Mouse (Mus musculus) hindbrain, embryonic 13.5 days (tissue): Measurements from ENCODE around the gene Erv3. TPM values are rescaled to one million over a fixed set of nuclear protein-coding genes. Genes with fewer than 3 reads are reported as not detected.

Experiments used
- ATAC-seq: fragments of 200-750 bp; cut with Nextera tagmentation; 2 replicates; pipeline ENCODE4 v1.8.0; 2017; ENCODE audit warnings: moderate TSS enrichment; ENCODE audit not compliant: low FRiP score
- H3K27ac ChIP-seq: fragments of 300-500 bp; sonication (generic); 2 replicates; pipeline ENCODE4 v1.5.1; 2015; ENCODE audit warnings: inconsistent platforms, mild to moderate bottlenecking, moderate library complexity
- H3K27me3 ChIP-seq: fragments of 300-500 bp; sonication (generic); 2 replicates; pipeline ENCODE4 v1.6.1; 2015; ENCODE audit warnings: mild to moderate bottlenecking, inconsistent platforms
- H3K36me3 ChIP-seq: fragments of 300-500 bp; sonication (generic); 2 replicates; pipeline ENCODE4 v1.6.1; 2015; ENCODE audit warnings: mild to moderate bottlenecking, inconsistent platforms
- H3K4me1 ChIP-seq: fragments of 300-500 bp; sonication (generic); replicated peaks from 2 replicates; pipeline ENCODE4 v1.6.1; 2015; ENCODE audit warnings: inconsistent platforms
- H3K4me2 ChIP-seq: fragments of 300-500 bp; sonication (generic); 2 replicates; pipeline ENCODE4 v1.6.1; 2015; ENCODE audit warnings: inconsistent platforms, mild to moderate bottlenecking, moderate library complexity
- H3K4me3 ChIP-seq: fragments of 300-500 bp; sonication (generic); 2 replicates; pipeline ENCODE4 v1.5.1; 2015; ENCODE audit warnings: mild to moderate bottlenecking, inconsistent platforms
- H3K9ac ChIP-seq: fragments of 300-500 bp; sonication (generic); 2 replicates; pipeline ENCODE4 v1.6.1; 2015; ENCODE audit warnings: mild to moderate bottlenecking, inconsistent platforms
- H3K9me3 ChIP-seq: fragments of 300-500 bp; sonication (generic); 2 replicates; pipeline ENCODE4 v1.6.1; 2016; ENCODE audit warnings: inconsistent platforms
- WGBS: fragments of 180-500 bp; shearing (Covaris S2); methylation state at CpG from one replicate; pipeline ENCODE4 v1.1.7; 2015; 5-methylcytosine and 5-hydroxymethylcytosine counted together
- polyA plus RNA-seq: library from polyadenylated mRNA; unstranded; fragments of >200 nt; fragmentation: Nextera tagmentation; extraction: Ambion mirVana; gene quantifications from 2 replicates; pipeline ENCODE4 v1.2.1, GENCODE M21; 2015

Gene Erv3
- polyA plus RNA-seq, 1 experiment from 2014 or later: not detected

DNA sequence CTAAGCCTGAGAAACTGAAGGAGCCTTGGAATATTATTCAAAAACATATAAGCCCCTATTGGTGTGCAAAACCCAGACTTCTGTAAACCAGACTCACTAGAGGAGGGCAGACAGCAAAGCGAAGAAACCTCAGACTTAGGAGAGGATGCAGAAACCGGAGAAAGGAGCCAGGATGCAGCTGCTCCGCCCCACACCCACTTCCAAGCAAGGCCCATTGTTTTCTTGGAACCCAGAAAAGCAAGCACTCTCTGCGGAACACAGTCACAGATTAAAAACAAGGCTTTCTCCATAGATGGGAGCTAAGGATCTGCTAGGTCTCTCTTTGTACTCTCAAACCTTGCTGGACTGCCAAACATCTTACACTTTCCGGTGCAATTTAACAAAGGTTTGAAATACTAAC, 33.0 kb upstream of the Erv3 start:
- WGBS: 32% methylated on average over 5 of the region's 5 CpGs
- no peaks in the 10 kb centered on the region for H3K36me3 ChIP-seq
- no peak for ATAC-seq
- H3K27me3 ChIP-seq: no peaks in the 10 kb centered on the region
- no peak overlapping the region for H3K9ac ChIP-seq
- no peaks in the 10 kb centered on the region for H3K9me3 ChIP-seq
- peaks cover 8% of the 10 kb centered on the region; the same call in 1 of the 2 replicates for H3K4me1 ChIP-seq
- no peak overlapping the region for H3K4me2 ChIP-seq
- H3K27ac ChIP-seq: no peak overlapping the region
- H3K4me3 ChIP-seq: no peak overlapping the region

DNA sequence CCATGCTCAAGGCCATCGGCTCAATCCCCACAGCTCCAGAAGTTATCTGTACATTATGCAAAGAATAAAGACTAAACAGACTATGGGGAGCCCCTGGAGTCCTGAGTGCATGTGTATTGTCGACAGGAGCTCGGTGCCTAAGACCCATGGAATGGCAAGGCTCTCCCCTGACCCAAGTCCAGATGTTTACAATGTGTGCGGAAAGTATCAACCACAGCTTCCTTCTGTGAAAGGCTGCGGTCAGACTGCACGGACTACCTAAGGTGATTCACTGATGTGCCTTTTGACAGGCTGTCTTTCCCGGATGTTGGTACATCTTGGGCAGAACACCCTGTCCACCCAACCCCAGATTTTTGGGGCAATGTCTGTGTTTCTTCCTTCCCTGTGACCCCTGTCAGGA, 28.7 kb upstream of the Erv3 start:
- no peak for ATAC-seq
- no peaks in the 10 kb centered on the region for H3K27me3 ChIP-seq
- peaks cover 9% of the 10 kb centered on the region for H3K4me1 ChIP-seq
- H3K9me3 ChIP-seq: no peaks in the 10 kb centered on the region
- H3K9ac ChIP-seq: no peak overlapping the region
- H3K36me3 ChIP-seq: no peaks in the 10 kb centered on the region
- no peak overlapping the region for H3K4me2 ChIP-seq
- WGBS: 84% methylated on average over 7 of the region's 7 CpGs
- no peak overlapping the region for H3K27ac ChIP-seq
- H3K4me3 ChIP-seq: no peak overlapping the region

DNA sequence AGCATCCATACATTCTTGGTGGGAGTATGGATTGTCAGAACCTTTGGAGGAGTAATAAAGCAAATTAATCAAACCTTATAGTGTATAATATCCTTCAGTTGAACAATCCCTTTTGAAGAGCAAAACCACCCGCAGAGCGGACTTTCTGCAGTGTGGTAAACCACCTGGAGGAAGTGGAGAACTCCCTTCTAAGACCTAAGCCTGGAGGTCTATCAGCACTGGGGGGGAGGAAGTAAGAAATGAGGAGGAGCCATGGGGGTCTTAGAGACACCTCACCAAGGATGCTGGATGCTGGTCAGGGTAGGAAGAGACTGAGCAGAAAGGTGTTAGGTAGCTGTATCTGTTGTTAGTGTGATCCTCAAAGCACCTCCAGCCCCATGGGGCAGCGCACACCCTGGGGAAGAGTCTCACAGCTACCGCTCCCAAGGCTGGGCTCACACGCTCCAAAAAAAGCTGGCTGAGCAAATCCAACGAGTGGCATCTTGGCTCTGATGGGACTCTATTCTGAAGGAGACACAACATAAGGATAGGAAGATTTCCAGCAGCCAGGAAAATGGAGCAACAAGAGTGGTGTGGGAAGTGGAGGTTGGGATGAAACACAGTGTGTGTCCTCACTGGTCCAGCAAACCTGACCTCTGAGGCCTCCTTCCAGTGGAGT, 27.1 kb upstream of the Erv3 start:
- Histone ChIP-seq H3K36me3 (no peaks in the 10 kb centered on the region), H3K4me3 (no peak overlapping the region), H3K4me2 (no peak overlapping the region), H3K27me3 (no peaks in the 10 kb centered on the region), H3K4me1 (peaks cover 5% of the 10 kb centered on the region), H3K27ac (no peak overlapping the region), H3K9me3 (no peaks in the 10 kb centered on the region), H3K9ac (no peak overlapping the region)
- WGBS: 92% methylated on average over 6 of the region's 6 CpGs
- no peak for ATAC-seq

DNA sequence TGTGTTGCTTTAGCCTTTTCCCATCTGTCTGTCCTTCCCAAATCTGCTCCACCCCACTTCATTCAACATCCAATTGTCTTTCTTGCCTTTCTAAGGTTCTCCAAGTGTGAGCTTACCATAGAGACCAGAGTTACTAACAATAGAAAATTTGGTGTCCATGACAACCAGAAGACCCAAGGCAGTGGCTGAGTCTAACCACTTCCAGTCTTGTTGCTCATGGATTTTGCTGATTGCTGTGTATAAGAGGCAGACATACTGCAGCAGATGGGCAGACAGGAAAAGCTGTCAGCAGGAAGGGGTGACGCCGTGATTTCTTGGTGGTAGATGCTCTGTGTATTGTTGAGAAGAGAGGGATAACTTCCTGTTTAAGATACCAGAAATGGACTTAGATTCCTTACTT, 23.6 kb upstream of the Erv3 start:
- Histone ChIP-seq H3K4me2 (no peak overlapping the region), H3K27me3 (no peaks in the 10 kb centered on the region), H3K9ac (no peak overlapping the region), H3K9me3 (no peaks in the 10 kb centered on the region), H3K4me1 (peaks cover 5% of the 10 kb centered on the region), H3K4me3 (no peak overlapping the region), H3K36me3 (no peaks in the 10 kb centered on the region), H3K27ac (no peak overlapping the region)
- ATAC-seq: no peak
- 42% methylated on average over 2 of the region's 2 CpGs for WGBS

DNA sequence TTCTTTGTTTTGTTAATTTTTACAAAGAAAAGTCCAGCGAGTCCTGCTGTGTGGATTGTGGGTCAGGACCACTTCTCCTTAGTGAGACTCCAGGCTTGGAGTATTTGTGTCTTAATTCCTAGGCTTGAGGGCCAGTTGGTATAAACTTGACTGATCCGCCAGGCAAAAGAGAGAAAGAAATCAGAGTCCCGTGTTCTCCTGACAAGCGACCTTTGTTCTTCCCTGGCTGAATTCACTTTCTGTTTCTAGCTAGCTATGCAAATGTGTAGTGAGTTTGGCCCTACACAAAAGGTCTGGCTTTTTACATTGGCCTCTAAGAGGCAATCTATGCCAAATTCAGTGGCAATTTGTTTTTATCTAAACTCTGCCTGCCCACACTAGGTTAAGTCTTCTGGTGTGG, 22.2 kb upstream of the Erv3 start:
- no peak for ATAC-seq
- peaks cover 5% of the 10 kb centered on the region for H3K4me1 ChIP-seq
- H3K4me2 ChIP-seq: no peak overlapping the region
- no peak overlapping the region for H3K4me3 ChIP-seq
- H3K27ac ChIP-seq: no peak overlapping the region
- no peaks in the 10 kb centered on the region for H3K36me3 ChIP-seq
- 58% methylated on average over 4 of the region's 4 CpGs for WGBS
- no peak overlapping the region for H3K9ac ChIP-seq
- no peaks in the 10 kb centered on the region for H3K27me3 ChIP-seq
- H3K9me3 ChIP-seq: no peaks in the 10 kb centered on the region

DNA sequence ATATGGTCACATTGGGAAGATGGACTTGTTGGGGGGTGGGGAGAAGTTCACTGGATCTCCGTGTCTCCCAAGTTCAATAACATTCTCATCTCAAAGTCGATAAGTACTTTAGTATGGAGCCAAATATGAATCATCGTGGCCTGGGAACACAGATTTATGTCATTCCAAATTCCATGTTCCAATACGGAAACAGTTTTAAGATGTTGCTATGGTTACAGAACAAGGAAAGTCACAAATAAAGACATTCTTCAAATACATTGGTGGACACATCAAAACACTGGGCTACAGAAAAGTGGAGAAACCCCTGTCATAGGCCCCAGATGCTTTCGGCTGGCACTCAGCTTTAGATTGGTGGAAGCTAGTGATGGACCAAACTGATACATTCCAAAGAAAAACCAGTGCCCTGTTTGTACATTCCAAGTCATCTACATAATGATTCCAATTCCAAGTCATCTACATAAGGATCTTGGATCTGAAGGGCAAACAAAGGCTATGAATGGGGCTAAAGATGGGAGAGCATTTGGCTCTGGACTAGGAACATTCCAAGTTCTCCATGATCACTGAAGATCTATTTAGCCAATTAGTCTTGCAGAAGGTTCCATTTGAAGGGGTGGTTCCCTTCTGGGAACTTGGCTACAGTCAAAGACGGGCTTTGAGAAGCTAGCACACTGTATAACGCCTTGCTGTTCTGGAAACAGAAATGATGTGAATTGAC, 17.2 kb upstream of the Erv3 start:
- H3K27ac ChIP-seq: no peak overlapping the region
- WGBS: 95% methylated on average over 7 of the region's 7 CpGs
- H3K9ac ChIP-seq: no peak overlapping the region
- H3K9me3 ChIP-seq: no peaks in the 10 kb centered on the region
- no peak overlapping the region for H3K4me3 ChIP-seq
- no peak for ATAC-seq
- no peak overlapping the region for H3K4me2 ChIP-seq
- no peaks in the 10 kb centered on the region for H3K36me3 ChIP-seq
- H3K27me3 ChIP-seq: 0 out of 2 replicates have a peak, but pooled peaks cover 2% of the 10 kb centered on the region
- H3K4me1 ChIP-seq: no peaks in the 10 kb centered on the region

DNA sequence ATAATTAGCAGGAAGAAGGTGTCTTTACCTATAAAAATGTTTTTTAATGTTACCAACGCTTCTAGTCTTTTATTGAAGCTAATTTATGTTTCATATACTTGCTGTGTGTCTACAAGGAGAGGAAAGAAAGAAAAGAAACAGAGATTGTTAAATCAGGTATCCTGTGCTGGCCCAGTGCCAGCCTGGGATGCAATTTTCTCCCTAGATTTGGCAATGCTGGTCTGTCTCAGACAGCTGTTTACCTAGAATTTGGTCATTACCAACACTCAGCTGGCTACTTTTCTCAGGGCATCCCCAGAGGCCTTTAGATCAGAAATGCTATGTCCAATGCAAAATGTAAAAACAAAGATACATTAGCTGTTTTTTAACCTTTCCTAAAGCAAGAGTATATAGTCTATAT, 13.8 kb upstream of the Erv3 start:
- WGBS: 65% methylated on average over 1 of the region's 1 CpGs
- no peak overlapping the region for H3K4me2 ChIP-seq
- no peak for ATAC-seq

DNA sequence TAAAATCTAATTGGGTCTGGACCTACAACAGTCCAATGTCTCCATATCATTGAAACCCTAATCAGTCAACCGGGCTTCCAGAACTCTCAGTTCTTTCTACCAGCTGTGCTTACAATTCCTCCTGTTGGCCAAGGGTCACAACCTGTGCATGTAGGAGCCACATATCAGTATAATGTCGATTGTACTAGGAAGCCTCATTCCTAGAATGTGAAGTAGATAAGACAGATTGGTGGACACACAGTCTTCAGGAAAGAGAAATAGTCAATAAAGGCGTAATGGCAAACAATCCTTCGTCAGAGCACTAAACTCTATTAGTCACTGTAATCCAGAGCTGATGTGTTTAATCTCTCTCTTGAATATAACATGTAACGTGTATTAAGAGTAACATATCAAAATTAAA, 9.4 kb upstream of the Erv3 start:
- Histone ChIP-seq H3K27me3 (no peaks in the 10 kb centered on the region), H3K9ac (no peak overlapping the region), H3K4me3 (no peak overlapping the region), H3K4me2 (no peak overlapping the region), H3K9me3 (no peaks in the 10 kb centered on the region), H3K4me1 (no peaks in the 10 kb centered on the region), H3K36me3 (no peaks in the 10 kb centered on the region), H3K27ac (no peak overlapping the region)
- ATAC-seq: no peak
- WGBS: 93% methylated on average over 5 of the region's 5 CpGs

More for the DNA sequence above, 13.8 kb upstream of the Erv3 start:
- Histone ChIP-seq H3K27ac (no peak overlapping the region), H3K9ac (no peak overlapping the region), H3K27me3 (0 out of 2 replicates have a peak, but pooled peaks cover 2% of the 10 kb centered on the region), H3K9me3 (no peaks in the 10 kb centered on the region), H3K4me1 (no peaks in the 10 kb centered on the region), H3K36me3 (no peaks in the 10 kb centered on the region), H3K4me3 (no peak overlapping the region)

DNA sequence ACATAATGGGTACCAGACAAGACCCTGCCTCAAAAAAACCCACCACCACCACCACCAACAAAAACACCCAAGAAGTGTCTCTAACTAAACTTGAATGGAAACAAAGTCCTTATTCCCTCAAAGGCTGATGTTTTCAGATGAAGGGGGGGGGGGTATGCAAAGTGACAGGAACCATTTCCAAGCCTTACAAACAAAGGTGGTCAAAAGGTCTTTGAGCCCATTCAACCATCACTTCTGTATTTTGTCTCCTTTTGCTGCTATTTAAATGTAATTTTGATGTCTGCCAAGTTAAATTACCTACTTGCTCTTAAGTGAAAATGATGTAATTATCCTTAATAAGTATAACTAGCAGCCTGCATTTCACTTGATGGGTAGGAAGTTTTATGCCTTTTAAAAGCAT, 7.1 kb upstream of the Erv3 start:
- Histone ChIP-seq H3K9ac (no peak overlapping the region), H3K4me2 (no peak overlapping the region), H3K9me3 (no peaks in the 10 kb centered on the region), H3K27me3 (no peaks in the 10 kb centered on the region), H3K4me1 (peaks cover 12% of the 10 kb centered on the region), H3K36me3 (no peaks in the 10 kb centered on the region), H3K27ac (no peak overlapping the region), H3K4me3 (no peak overlapping the region)
- ATAC-seq: no peak

DNA sequence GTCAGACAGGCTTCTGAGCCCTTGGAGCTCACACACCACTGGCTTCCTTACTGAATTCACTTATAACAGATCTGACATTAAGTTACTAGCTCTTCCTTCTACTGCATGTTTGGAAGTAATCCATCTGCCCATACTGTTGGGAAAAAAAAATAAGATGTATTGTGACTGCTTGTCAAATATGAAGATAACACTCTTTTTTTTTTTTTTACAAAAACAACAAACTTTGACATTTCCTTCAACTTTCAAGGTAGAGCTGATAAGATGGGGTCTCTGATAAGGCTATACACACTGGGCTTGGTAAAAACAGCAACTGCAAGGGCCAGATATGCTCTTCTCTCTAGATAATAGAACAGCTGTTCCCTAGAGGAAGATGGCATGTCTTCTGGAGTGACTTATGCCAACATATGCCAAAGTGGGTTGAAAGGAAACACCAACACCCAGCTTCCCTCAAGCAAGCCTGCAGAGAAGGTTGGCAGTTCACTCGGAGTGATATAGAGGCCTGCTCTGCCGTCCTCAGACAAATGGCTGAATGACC, 4.8 kb upstream of the Erv3 start:
- Histone ChIP-seq H3K9me3 (no peaks in the 10 kb centered on the region), H3K27me3 (no peaks in the 10 kb centered on the region), H3K4me2 (no peak overlapping the region), H3K36me3 (no peaks in the 10 kb centered on the region), H3K9ac (no peak overlapping the region), H3K27ac (no peak overlapping the region), H3K4me3 (no peak overlapping the region), H3K4me1 (peaks cover 12% of the 10 kb centered on the region)
- no peak for ATAC-seq
- 90% methylated on average over 2 of the region's 2 CpGs for WGBS

DNA sequence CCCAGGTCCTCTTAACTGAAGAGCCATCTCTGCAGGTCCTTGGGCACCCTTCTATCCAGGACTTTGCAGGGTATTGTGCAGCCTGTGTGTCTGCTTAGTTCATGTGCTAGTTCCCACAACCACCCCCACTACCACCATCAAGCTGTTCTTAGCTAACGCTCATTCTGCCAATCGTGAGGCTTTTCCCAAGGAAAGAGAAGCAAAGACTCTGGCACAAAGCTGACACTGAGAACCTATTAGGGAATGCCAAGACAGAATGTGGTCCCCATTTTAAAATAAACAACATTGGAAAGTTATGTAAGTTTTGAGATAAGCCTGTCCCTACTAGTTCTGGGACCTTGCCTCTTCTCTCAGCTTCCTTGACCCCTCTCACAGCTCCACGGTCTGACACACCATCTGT, 3.9 kb upstream of the Erv3 start:
- H3K4me3 ChIP-seq: no peak overlapping the region
- no peak overlapping the region for H3K9ac ChIP-seq
- H3K4me1 ChIP-seq: peaks cover 12% of the 10 kb centered on the region
- H3K27me3 ChIP-seq: no peaks in the 10 kb centered on the region
- H3K27ac ChIP-seq: peak overlapping the region; percentile 77; the same call in 1 of the 2 replicates
- no peaks in the 10 kb centered on the region for H3K36me3 ChIP-seq
- 88% methylated on average over 3 of the region's 3 CpGs for WGBS
- no peak overlapping the region for H3K4me2 ChIP-seq
- H3K9me3 ChIP-seq: no peaks in the 10 kb centered on the region
- peak; percentile 50; the same call in 1 of the 2 replicates for ATAC-seq

DNA sequence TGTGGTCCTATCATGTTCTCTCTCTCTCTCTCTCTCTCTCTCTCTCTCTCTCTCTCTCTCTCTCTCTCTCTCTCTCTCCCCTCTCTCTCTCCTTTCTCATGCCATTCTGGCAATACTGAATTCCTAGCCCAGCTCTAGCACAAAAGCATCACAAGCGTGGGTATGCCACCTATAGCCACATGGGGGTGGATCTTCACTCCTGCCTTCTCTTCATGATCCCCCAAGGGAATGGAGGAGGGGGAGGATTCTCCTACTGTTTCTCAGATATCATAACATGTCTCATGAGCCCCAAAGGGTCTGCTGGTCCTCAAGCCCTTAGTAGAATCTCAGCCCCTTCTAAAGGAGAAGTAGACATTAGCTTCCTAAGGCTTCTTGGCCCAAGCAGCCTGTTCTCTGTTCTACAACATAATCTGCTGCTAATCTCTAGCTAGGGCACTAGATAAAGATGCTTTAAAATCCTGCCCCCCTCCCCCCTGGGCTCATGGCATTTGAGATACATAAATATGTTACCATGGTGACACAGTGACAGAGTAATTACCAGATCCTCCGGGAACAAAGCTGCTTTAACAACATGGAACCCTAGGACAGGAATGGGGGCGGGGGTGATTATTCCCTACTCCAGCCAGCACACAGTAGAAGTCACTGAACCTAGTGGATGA, 3.2 kb upstream of the Erv3 start:
- Histone ChIP-seq H3K27me3 (no peaks in the 10 kb centered on the region), H3K4me1 (peaks cover 12% of the 10 kb centered on the region), H3K27ac (peak overlapping the region; percentile 77), H3K36me3 (no peaks in the 10 kb centered on the region), H3K4me2 (no peak overlapping the region), H3K9me3 (no peaks in the 10 kb centered on the region), H3K9ac (no peak overlapping the region), H3K4me3 (no peak overlapping the region)
- ATAC-seq: peak; percentile 82
- WGBS: 39% methylated on average over 3 of the region's 3 CpGs
